Mouse (Mus musculus) retina, postnatal 1 day (tissue): ENCODE results near the gene Gria1.
A peak's percentile ranks its signal among the peaks of the same experiment; 100 is the strongest.

Source experiments
- DNase-seq: peaks from one replicate; pipeline ENCODE4 v3.0.0-alpha.2; 2012

Gria1 gene

GRCm38 (mm10) chr11:57011024-57011690, at the start of gene Gria1:
Gria1 (plus strand) TSS chr11:57011387.
- DNase-seq = peak; percentile 78

- no peak for DNase-seq
Observed at GRCm38 (mm10) chr11:56961751-56962150, 49.4 kb upstream of the Gria1 start.

GRCm38 (mm10) chr11:56972814-56973213, 38.4 kb upstream of the Gria1 start:
- no peak for DNase-seq

GRCm38 (mm10) chr11:56984321-56985000, 26.7 kb upstream of the Gria1 start:
- no peak for DNase-seq

GRCm38 (mm10) chr11:56985457-56985856, 25.7 kb upstream of the Gria1 start:
- no peak for DNase-seq

- DNase-seq = no peak
Observed at GRCm38 (mm10) chr11:56999601-57000001, 11.6 kb upstream of the Gria1 start.

GRCm38 (mm10) chr11:57004611-57005010, 6.6 kb upstream of the Gria1 start:
- no peak for DNase-seq

GRCm38 (mm10) chr11:57005341-57005740, 5.8 kb upstream of the Gria1 start:
- DNase-seq = no peak

- DNase-seq = no peak
Observed at GRCm38 (mm10) chr11:57007790-57008189, 3.4 kb upstream of the Gria1 start.

GRCm38 (mm10) chr11:57010611-57011010, 576 bp upstream of the Gria1 start:
- DNase-seq = no peak

GRCm38 (mm10) chr11:57011691-57012039, 478 bp downstream of the Gria1 start:
- DNase-seq = peak; percentile 66

GRCm38 (mm10) chr11:57012287-57012921, 1.2 kb downstream of the Gria1 start:
- no peak for DNase-seq

- DNase-seq = no peak
Observed at GRCm38 (mm10) chr11:57013464-57014190, 2.4 kb downstream of the Gria1 start.

GRCm38 (mm10) chr11:57014396-57014795, 3.2 kb downstream of the Gria1 start:
- no peak for DNase-seq

- DNase-seq = no peak
Observed at GRCm38 (mm10) chr11:57018536-57018935, 7.3 kb downstream of the Gria1 start.

- peak; percentile 19 for DNase-seq
Observed at GRCm38 (mm10) chr11:57022400-57022799, 11.2 kb downstream of the Gria1 start.

- DNase-seq = peak; percentile 15
Observed at GRCm38 (mm10) chr11:57030448-57030847, 19.3 kb downstream of the Gria1 start.

GRCm38 (mm10) chr11:57038807-57039206, 27.6 kb downstream of the Gria1 start:
- DNase-seq = no peak

GRCm38 (mm10) chr11:57039306-57039705, 28.1 kb downstream of the Gria1 start:
- DNase-seq = no peak

GRCm38 (mm10) chr11:57042057-57042456, 30.9 kb downstream of the Gria1 start:
- no peak for DNase-seq

- no peak for DNase-seq
Observed at GRCm38 (mm10) chr11:57044146-57044545, 33.0 kb downstream of the Gria1 start.

GRCm38 (mm10) chr11:57051666-57052562, 40.7 kb downstream of the Gria1 start:
- DNase-seq = no peak
